Mouse (Mus musculus) embryonic facial prominence, embryonic 14.5 days (tissue): ENCODE data around the gene Tmem44. TPM values are rescaled to one million over a fixed set of nuclear protein-coding genes. Genes with fewer than 3 reads are reported as not detected.

ENCODE experiments used
- ATAC-seq: fragments of 200-750 bp; cut with Nextera tagmentation; 2 replicates; pipeline ENCODE4 v1.8.0; 2017; ENCODE audit warnings: low read depth, moderate number of reproducible peaks, moderate TSS enrichment
- DNase-seq: peaks from one replicate; pipeline ENCODE4 v3.0.0-alpha.2; 2015; ENCODE audit warnings: low spot score
- H3K27ac ChIP-seq: fragments of 300-500 bp; sonication (generic); replicated peaks from 2 replicates; pipeline ENCODE4 v1.5.1; 2014; ENCODE audit warnings: low read depth, mild to moderate bottlenecking, low read length, moderate library complexity
- H3K27me3 ChIP-seq: fragments of 300-500 bp; sonication (generic); replicated peaks from 2 replicates; pipeline ENCODE4 v1.6.1; 2014; ENCODE audit warnings: low read length; ENCODE audit not compliant: control insufficient read depth, insufficient read depth
- H3K36me3 ChIP-seq: fragments of 300-500 bp; sonication (generic); 2 replicates; pipeline ENCODE4 v1.6.1; 2014; ENCODE audit warnings: low read length, mixed read lengths; ENCODE audit not compliant: control insufficient read depth, insufficient read depth
- H3K4me1 ChIP-seq: fragments of 300-500 bp; sonication (generic); 2 replicates; pipeline ENCODE4 v1.6.1; 2014; ENCODE audit warnings: antibody characterized with exemption, low read length; ENCODE audit not compliant: control insufficient read depth, insufficient read depth
- H3K4me2 ChIP-seq: fragments of 300-500 bp; sonication (generic); 2 replicates; pipeline ENCODE4 v1.6.1; 2014; ENCODE audit warnings: low read depth, mild to moderate bottlenecking, low read length, moderate library complexity, mixed read lengths
- H3K4me3 ChIP-seq: fragments of 300-500 bp; sonication (generic); 2 replicates; pipeline ENCODE4 v1.5.1; 2014; ENCODE audit warnings: low read depth, mild to moderate bottlenecking, low read length
- H3K9ac ChIP-seq: fragments of 300-500 bp; sonication (generic); 2 replicates; pipeline ENCODE4 v1.6.1; 2014; ENCODE audit warnings: low read depth, mild to moderate bottlenecking, low read length, moderate library complexity, mixed read lengths
- H3K9me3 ChIP-seq: fragments of 300-500 bp; sonication (generic); 2 replicates; pipeline ENCODE4 v1.6.1; 2016; ENCODE audit warnings: low read length; ENCODE audit not compliant: control insufficient read depth
- WGBS: fragments of 180-500 bp; shearing (Covaris S2); extraction: QIAGEN DNeasy Blood & Tissue Kit; methylation state at CpG from one replicate; pipeline ENCODE4 v1.1.7; 2014; 5-methylcytosine and 5-hydroxymethylcytosine counted together
- polyA plus RNA-seq: library from polyadenylated mRNA; unstranded; fragments of >200 nt; fragmentation: Nextera tagmentation; extraction: Ambion mirVana; gene quantifications from 2 replicates; pipeline ENCODE4 v1.2.1, GENCODE M21; 2014

Tmem44 gene
- polyA plus RNA-seq, 1 experiment from 2014 or later = 13.8 TPM

DNA sequence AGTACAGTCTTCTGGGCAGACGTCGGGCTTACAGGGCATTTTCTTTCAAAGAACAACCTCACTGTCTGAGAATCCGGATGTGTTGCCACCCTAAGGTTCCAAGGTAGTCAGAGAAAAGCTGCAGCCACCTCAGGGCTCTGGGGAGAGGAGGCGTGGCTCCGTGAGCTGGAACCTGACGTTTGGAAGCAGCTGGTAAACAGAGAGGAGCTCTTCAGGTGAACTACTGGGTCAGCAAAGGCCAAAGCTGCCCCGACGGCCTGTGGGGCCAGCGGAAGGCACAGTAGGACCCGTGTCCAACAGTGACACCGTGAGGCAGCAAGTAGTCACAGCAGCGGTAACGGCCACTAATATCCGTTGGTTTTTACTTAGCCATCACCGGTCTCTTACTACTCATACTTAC lies 46.7 kb downstream of the Tmem44 start:
- peaks cover 7% of the 10 kb centered on the region; the same call in 1 of the 2 replicates for H3K4me1 ChIP-seq
- WGBS = 17% methylated on average over 15 of the region's 15 CpGs
- no peak overlapping the region for H3K4me2 ChIP-seq
- ATAC-seq = peak; percentile 45; the same call in 1 of the 2 replicates
- no peaks in the 10 kb centered on the region for H3K36me3 ChIP-seq
- no peak overlapping the region for H3K27ac ChIP-seq
- no peak overlapping the region for H3K4me3 ChIP-seq
- H3K9ac ChIP-seq = no peak overlapping the region
- DNase-seq = peak; percentile 61
- no peaks in the 10 kb centered on the region for H3K9me3 ChIP-seq
- H3K27me3 ChIP-seq = no peaks in the 10 kb centered on the region

DNA sequence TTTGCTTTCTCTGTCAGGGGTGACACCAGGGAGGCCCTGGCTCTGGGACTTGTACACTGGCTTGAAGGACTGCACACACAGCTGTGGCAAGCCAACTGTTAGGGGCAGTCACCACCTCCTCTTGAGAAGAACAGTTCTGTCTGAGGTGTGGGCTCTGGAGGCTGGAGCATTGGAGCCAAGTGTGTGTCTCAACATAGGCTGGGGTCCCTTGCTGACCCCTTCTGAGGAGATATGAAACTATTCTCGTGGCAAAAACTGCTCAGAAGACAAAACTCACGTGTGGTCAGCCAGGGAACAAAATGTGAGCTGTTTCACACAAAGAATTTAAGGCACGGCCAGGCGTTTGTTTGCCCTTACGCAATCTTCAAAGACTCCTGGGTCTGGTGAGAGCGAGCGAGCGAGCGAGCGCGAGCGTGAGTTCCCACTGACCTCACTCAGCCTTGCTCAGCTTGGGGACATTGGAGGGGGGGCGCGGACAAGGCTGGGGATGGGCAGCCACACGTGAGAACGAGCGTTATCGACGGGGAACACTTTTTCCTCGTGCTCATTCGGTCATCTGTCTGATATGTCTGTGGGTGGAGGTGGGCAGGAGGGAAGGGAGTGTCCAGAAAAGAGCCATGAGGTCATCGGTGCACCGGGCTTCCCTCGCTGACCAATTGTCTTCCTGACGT lies 48.3 kb downstream of the Tmem44 start:
- Histone ChIP-seq H3K27ac (no peak overlapping the region), H3K9me3 (no peaks in the 10 kb centered on the region), H3K9ac (0 out of 2 replicates have a peak overlapping the region, but pooled peaks have one; percentile 3), H3K4me1 (peaks cover 8% of the 10 kb centered on the region; the same call in 1 of the 2 replicates), H3K36me3 (no peaks in the 10 kb centered on the region), H3K4me2 (peak overlapping the region; percentile 19; the same call in 1 of the 2 replicates), H3K4me3 (no peak overlapping the region), H3K27me3 (no peaks in the 10 kb centered on the region)
- ATAC-seq = no peak
- WGBS = 42% methylated on average over 25 of the region's 25 CpGs
- peak; percentile 43 for DNase-seq

DNA sequence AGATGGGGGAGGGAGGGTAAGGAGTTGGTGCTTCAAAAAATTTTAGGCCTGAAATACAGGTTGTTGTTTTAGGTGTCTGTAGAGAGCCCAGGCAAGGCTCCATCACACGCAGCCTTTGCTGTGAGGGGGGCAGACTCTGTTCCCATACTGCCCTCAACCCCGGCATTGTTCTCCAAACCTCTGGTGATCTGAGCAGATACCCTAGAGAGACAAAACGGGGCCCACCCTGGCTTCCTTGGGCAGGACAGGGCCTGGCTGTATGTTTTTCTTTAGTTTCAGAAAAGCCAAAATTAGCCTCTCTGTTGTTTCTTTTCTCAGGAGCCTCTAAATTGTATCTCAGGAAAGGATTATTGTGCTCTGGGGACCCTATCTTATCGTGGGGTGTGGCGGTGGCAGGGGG lies 49.0 kb downstream of the Tmem44 start:
- no peak for DNase-seq
- Histone ChIP-seq H3K27ac (no peak overlapping the region), H3K9me3 (no peaks in the 10 kb centered on the region), H3K4me3 (no peak overlapping the region), H3K36me3 (no peaks in the 10 kb centered on the region), H3K9ac (no peak overlapping the region), H3K4me1 (peaks cover 8% of the 10 kb centered on the region; the same call in 1 of the 2 replicates), H3K27me3 (no peaks in the 10 kb centered on the region), H3K4me2 (no peak overlapping the region)
- 53% methylated on average over 5 of the region's 5 CpGs for WGBS
- no peak for ATAC-seq

DNA sequence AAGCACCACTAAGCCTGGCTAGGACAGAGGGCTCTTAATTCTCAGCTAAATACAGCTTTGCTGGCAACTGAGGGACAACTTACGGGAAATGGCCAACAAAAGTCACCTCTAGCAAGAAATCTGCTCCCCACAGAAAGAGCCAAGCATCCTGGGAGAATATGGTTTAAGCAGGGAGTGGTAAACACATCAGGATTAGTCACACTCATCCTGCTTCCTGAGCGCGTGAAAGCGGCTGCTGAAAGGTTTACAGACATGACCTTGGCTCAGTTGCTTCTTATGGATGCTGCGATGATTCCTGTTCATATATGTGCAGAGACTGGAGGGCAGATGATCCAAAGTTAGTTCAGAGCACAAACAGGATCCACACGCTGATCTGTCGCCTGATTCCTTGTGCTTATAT lies 50.4 kb downstream of the Tmem44 start:
- Histone ChIP-seq H3K27me3 (no peaks in the 10 kb centered on the region), H3K27ac (no peak overlapping the region), H3K36me3 (no peaks in the 10 kb centered on the region), H3K4me3 (no peak overlapping the region), H3K9me3 (no peaks in the 10 kb centered on the region), H3K9ac (no peak overlapping the region), H3K4me1 (peaks cover 8% of the 10 kb centered on the region; the same call in 1 of the 2 replicates), H3K4me2 (no peak overlapping the region)
- ATAC-seq (no peak), DNase-seq (no peak)
- 78% methylated on average over 7 of the region's 7 CpGs for WGBS

DNA sequence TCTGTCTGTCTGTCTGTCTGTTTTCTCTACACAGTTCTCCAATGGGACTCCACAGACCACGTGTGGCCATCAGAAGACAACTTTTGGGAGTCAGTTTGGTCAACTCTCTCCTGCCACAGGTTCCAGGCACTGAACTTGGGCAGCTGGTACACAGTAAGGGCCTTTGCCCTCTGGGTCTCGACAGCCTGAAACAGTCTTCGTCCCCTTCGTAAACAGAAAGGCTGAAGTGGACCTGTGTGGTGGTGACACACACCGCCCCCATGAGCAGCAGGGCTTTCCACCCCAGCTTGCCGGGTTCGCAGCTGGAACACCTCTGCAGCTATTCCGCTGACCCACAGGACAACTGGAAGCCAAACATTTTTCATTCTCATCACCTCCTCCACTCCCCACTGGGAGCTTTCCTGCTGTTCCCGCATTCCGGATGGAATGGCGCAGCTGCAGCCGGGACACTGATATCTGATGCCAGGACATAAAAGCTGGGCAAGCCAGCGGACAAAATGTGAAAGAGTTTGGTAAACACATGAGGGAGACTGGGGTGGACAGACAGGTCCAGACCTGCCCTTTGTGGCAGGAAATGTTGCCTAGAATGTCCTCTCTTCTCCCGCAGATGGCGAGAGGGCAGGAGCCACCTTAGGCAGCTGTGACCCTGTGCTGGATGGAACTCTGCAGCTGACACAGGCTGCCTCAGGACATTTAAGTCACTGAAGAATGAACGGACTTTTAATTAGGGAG lies 51.4 kb downstream of the Tmem44 start:
- no peaks in the 10 kb centered on the region for H3K27me3 ChIP-seq
- peaks cover 8% of the 10 kb centered on the region; the same call in 1 of the 2 replicates for H3K4me1 ChIP-seq
- no peak overlapping the region for H3K9ac ChIP-seq
- no peaks in the 10 kb centered on the region for H3K36me3 ChIP-seq
- H3K9me3 ChIP-seq = no peaks in the 10 kb centered on the region
- 20% methylated on average over 16 of the region's 16 CpGs for WGBS
- H3K4me2 ChIP-seq = peak overlapping the region; percentile 11; the same call in 1 of the 2 replicates
- peak overlapping the region; percentile 48 for H3K27ac ChIP-seq
- DNase-seq (peak; percentile 68), ATAC-seq (peak; percentile 50)
- no peak overlapping the region for H3K4me3 ChIP-seq

DNA sequence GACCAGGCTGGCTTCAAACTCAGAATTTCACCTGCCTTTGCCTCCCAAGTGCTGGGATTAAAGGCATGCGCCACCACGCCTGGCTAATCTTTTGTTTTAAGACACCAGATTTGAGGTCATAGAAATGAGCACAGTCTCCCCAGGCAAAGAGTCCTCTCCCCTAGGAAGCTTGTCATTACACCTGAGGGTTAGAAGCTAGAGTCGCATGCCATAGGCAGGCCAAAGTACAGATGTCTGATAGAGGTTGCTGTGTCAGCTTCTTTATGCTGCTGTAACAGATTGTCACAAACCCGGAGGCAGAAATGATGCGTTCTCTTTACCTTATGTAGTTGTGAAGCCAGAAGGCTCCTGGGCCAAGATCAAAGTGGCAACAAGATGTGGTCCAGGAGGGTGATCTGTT lies 53.3 kb downstream of the Tmem44 start:
- no peak overlapping the region for H3K9ac ChIP-seq
- H3K4me1 ChIP-seq = peaks cover 8% of the 10 kb centered on the region; the same call in 1 of the 2 replicates
- H3K4me3 ChIP-seq = no peak overlapping the region
- H3K27me3 ChIP-seq = no peaks in the 10 kb centered on the region
- H3K36me3 ChIP-seq = no peaks in the 10 kb centered on the region
- H3K27ac ChIP-seq = no peak overlapping the region
- H3K9me3 ChIP-seq = no peaks in the 10 kb centered on the region
- DNase-seq = no peak
- ATAC-seq = no peak
- H3K4me2 ChIP-seq = no peak overlapping the region
- WGBS = 84% methylated on average over 5 of the region's 5 CpGs

DNA sequence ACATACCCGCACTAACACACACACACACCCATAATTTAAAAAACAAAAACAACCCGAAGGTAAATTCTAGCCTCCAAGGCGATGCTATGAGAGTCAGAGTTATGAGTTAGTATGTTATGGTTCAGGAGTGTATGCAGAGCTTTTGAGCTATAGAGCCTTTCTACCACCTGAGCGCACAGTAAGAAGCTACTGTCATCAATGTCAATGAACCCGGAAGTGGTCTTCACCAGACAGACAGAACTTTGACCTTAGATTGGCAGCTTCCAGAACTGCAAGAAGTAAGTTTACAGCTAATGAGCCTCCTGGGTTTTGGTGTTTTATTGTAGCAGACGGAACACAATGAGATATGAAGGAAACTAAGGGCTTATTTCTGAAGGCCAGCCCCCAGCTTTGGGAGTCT lies 55.8 kb downstream of the Tmem44 start:
- no peak for DNase-seq
- no peaks in the 10 kb centered on the region for H3K27me3 ChIP-seq
- no peaks in the 10 kb centered on the region for H3K9me3 ChIP-seq
- peaks cover 8% of the 10 kb centered on the region; the same call in 1 of the 2 replicates for H3K4me1 ChIP-seq
- H3K4me3 ChIP-seq = no peak overlapping the region
- no peak for ATAC-seq
- H3K4me2 ChIP-seq = no peak overlapping the region
- H3K27ac ChIP-seq = no peak overlapping the region
- WGBS = 87% methylated on average over 6 of the region's 6 CpGs
- no peak overlapping the region for H3K9ac ChIP-seq
- H3K36me3 ChIP-seq = no peaks in the 10 kb centered on the region

DNA sequence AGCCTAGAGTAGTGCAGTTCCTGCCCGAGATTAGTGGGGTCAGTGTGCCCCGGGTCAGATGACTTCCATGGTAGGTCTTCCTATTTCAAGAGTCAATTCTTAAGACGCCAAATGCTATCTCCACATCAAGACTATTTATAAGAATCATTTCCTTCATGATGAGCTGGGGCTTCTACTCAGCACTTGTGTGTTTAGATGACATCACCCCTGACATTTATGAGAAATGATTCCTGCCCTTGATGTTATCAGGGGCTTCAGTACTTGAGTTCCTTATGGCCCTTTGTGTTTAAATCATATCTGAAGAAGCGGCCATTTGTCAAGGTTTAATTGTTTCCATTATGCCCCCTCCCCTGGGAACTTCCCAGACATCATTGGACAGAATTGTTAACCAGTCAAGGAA lies 58.9 kb downstream of the Tmem44 start:
- Histone ChIP-seq H3K4me3 (no peak overlapping the region), H3K9ac (no peak overlapping the region), H3K4me1 (no peaks in the 10 kb centered on the region), H3K27me3 (no peaks in the 10 kb centered on the region), H3K27ac (no peak overlapping the region), H3K9me3 (no peaks in the 10 kb centered on the region), H3K36me3 (no peaks in the 10 kb centered on the region), H3K4me2 (no peak overlapping the region)
- 57% methylated on average over 4 of the region's 4 CpGs for whole genome bisulfite sequencing
- ATAC-seq (no peak), DNase-seq (no peak)
